Mouse (Mus musculus) cortical plate, adult 2 months (tissue): Measurements from ENCODE around the gene Cxcr5. TPM values are rescaled to one million over a fixed set of nuclear protein-coding genes. Genes with fewer than 3 reads are reported as not detected.

ENCODE experiments used
- H3K27ac ChIP-seq: fragments of 200-500 bp; 2 replicates; pipeline ENCODE4 v1.5.1; 2012; ENCODE audit warnings: low read length, control low read depth, inconsistent platforms; ENCODE audit not compliant: insufficient read depth
- H3K4me1 ChIP-seq: fragments of 200-500 bp; 2 replicates; pipeline ENCODE4 v1.6.1; 2011; ENCODE audit warnings: low read length; ENCODE audit not compliant: control insufficient read depth, insufficient read depth
- H3K4me3 ChIP-seq: fragments of 200-500 bp; 2 replicates; pipeline ENCODE4 v1.5.1; 2011; ENCODE audit warnings: mild to moderate bottlenecking, low read length, control low read depth; ENCODE audit not compliant: insufficient read depth
- CTCF ChIP-seq: fragments of 200-500 bp; IDR thresholded peaks from 2 replicates; pipeline ENCODE4 v1.5.1; 2011; ENCODE audit warnings: mild to moderate bottlenecking, control low read depth, low read length; ENCODE audit not compliant: insufficient read depth; ENCODE audit errors: extremely low read depth
- POLR2A ChIP-seq: fragments of 200-500 bp; IDR thresholded peaks from 2 replicates; pipeline ENCODE4 v1.6.1; 2011; ENCODE audit warnings: mild to moderate bottlenecking, low read length, control low read depth; ENCODE audit not compliant: insufficient read depth; ENCODE audit errors: extremely low read depth
- polyA plus RNA-seq: library from polyadenylated mRNA; depleted of rRNA; stranded (reverse); fragments of >200 nt; gene quantifications from 2 replicates; pipeline ENCODE4 v1.2.3, GENCODE M21; 2012

Cxcr5 gene
- polyA plus RNA-seq, 1 experiment = 0.06 TPM

- Histone ChIP-seq H3K4me3 (no peak overlapping the region), H3K27ac (no peak overlapping the region), H3K4me1 (no peaks in the 10 kb centered on the region)
- TF ChIP-seq POLR2A = no peak
- TF ChIP-seq CTCF = no peak
These were observed 19.3 kb downstream of the Cxcr5 start for GRCm38 (mm10) chr9:44542364-44542763.

- Histone ChIP-seq H3K27ac (no peak overlapping the region), H3K4me1 (no peaks in the 10 kb centered on the region), H3K4me3 (no peak overlapping the region)
- TF ChIP-seq CTCF (no peak), POLR2A (no peak)
These were observed 21.0 kb downstream of the Cxcr5 start for GRCm38 (mm10) chr9:44540676-44541075.

- Histone ChIP-seq H3K27ac (no peak overlapping the region), H3K4me1 (no peaks in the 10 kb centered on the region), H3K4me3 (no peak overlapping the region)
- TF ChIP-seq POLR2A (no peak), CTCF (no peak)
These were observed 21.8 kb downstream of the Cxcr5 start for GRCm38 (mm10) chr9:44539816-44540421.

GRCm38 (mm10) chr9:44537625-44538301, 23.9 kb downstream of the Cxcr5 start:
- H3K27ac ChIP-seq = no peak overlapping the region
- H3K4me3 ChIP-seq = no peak overlapping the region
- TF ChIP-seq POLR2A (no peak), CTCF (no peak)
- H3K4me1 ChIP-seq = no peaks in the 10 kb centered on the region

- H3K4me3 ChIP-seq = no peak overlapping the region
- no peak for TF ChIP-seq POLR2A
- TF ChIP-seq CTCF = no peak
- H3K27ac ChIP-seq = no peak overlapping the region
- H3K4me1 ChIP-seq = no peaks in the 10 kb centered on the region
These were observed 28.6 kb downstream of the Cxcr5 start for GRCm38 (mm10) chr9:44532991-44533580.

- H3K27ac ChIP-seq = no peak overlapping the region
- no peaks in the 10 kb centered on the region for H3K4me1 ChIP-seq
- H3K4me3 ChIP-seq = no peak overlapping the region
- TF ChIP-seq CTCF (no peak), POLR2A (no peak)
These were observed 33.3 kb downstream of the Cxcr5 start for GRCm38 (mm10) chr9:44528340-44528739.

- no peak overlapping the region for H3K4me3 ChIP-seq
- TF ChIP-seq POLR2A (no peak), CTCF (no peak)
- H3K4me1 ChIP-seq = no peaks in the 10 kb centered on the region
- no peak overlapping the region for H3K27ac ChIP-seq
These were observed 35.2 kb downstream of the Cxcr5 start for GRCm38 (mm10) chr9:44526337-44527112.

- no peaks in the 10 kb centered on the region for H3K4me1 ChIP-seq
- TF ChIP-seq POLR2A (no peak), CTCF (no peak)
- H3K27ac ChIP-seq = no peak overlapping the region
- H3K4me3 ChIP-seq = no peak overlapping the region
These were observed 36.1 kb downstream of the Cxcr5 start for GRCm38 (mm10) chr9:44525589-44525988.

GRCm38 (mm10) chr9:44525001-44525400, 36.7 kb downstream of the Cxcr5 start:
- Histone ChIP-seq H3K27ac (no peak overlapping the region), H3K4me1 (no peaks in the 10 kb centered on the region)
- no peak for TF ChIP-seq CTCF

More at GRCm38 (mm10) chr9:44525001-44525400, 36.7 kb downstream of the Cxcr5 start:
- no peak overlapping the region for H3K4me3 ChIP-seq
